Mouse (Mus musculus) T-helper 17 cell (primary cell): ENCODE data around the gene AL607142.1.

ENCODE experiments used
- in situ Hi-C, 2 experiments: fragments of 300-600 bp; cut with MboI, MseI; formaldehyde crosslinking; loops; 1 replicate in 1 of 2; 2 replicates in 1 of 2; pipeline ENCODE4 v1.15.1; 2025; ENCODE audit warnings: high pct_unique_total_duplicates in 2 of 2

The AL607142.1 gene

DNA sequence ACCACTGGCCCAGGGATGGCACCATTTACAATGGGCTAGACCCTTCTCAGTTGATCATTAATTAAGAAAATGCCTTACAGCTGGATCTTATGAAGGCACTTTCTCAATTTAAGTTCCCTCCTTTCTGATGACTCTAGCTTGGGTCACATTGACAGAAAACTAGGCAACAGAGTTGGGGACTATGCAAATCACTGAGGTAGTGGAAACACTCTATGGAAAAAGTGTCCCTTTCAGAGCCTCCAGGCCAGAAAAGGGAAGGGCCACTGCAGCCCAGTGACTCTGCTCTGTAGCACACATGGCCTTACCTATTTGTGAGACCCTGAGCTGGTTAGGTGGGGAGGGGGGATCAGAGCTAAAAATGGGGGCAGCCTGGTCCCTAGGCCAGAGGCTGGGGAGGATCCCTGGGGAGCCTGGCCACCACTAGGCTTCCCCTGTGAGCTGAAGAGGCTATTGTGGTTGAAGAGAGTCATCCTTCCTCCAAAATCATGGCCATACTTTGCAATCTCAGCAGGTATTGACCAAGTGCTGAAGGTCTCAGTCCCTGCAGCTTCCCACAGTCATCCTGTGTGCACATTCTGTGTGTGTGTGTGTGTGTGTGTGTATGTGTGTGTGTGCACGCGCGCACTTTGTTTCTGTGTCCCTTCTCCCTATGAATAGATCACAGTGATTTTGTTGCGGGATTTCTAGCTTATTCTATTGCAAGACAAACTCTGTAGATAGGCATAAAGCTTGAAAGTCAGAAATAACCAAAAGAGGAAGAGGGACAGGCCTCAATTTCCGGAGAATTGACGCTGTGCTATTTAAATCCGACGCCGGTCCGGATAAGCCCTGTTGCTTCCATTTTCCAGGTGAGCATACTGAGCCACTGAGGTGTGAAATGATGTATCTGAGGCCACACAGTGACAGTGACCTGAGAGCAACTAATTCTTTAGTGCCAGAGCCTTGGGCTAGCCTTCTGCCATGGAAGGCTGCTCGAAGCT is 11.5 kb upstream of the AL607142.1 start:
- in situ Hi-C loops, result no loop called here

DNA sequence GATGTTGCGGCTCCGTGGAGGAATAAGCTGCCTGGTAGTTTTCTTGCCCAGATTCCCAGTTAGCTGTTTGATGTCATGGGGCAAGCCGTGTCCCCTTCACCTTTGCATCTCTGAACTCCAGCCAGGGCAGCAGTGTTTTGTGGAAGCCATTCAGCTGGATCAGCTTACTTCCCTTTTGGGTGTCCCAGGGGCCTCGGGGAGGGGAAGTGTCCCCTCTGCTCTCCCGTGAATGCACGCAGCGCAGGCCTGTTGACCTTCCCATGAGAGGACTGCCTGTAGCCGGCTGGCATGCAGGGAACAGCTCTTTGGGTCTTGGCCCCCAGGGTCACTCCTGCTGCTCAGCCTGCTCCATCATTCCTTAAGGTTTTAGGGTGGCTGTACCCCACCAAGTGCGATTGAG is 10.7 kb upstream of the AL607142.1 start:
- in situ Hi-C loops, result no loop called here

DNA sequence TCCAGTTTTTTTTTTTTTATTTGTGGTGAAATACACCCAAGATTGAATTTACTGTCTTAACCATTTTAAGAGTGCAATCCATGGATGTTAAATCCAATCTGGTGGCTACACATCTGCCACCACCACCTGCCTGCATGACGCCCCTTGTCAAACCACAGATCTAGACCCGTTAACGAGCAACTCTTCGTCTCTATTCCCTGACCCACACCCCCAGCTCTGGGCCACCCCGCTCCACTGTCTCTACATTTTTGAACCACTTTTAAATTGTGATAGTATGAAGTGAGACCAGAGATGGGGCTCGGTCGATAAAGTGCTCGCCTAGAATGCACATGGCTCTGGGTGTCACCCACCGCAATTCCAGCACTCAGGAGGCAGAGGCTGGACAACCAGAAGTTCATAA is 8.3 kb upstream of the AL607142.1 start:
- in situ Hi-C loops, result no loop called here

DNA sequence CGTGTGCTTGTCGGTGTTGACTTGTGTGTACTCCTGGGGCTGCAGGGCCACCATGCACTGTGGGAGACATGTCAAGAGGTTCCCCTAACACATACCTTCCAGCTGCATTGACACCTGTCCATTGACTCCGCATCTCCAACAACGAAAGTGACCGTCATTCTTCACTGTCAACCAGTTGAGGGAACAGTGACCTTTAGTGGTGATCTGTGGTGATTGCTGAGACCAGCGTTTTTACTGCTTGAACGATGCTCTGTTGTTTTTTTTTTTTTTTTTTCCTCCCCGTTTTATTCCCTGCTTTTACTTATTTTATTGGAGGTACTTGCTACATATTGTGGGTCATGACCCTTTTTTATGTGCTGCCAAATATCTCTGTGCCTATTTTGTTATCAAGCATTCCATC is 7.3 kb upstream of the AL607142.1 start:
- in situ Hi-C loops, result no loop called here

DNA sequence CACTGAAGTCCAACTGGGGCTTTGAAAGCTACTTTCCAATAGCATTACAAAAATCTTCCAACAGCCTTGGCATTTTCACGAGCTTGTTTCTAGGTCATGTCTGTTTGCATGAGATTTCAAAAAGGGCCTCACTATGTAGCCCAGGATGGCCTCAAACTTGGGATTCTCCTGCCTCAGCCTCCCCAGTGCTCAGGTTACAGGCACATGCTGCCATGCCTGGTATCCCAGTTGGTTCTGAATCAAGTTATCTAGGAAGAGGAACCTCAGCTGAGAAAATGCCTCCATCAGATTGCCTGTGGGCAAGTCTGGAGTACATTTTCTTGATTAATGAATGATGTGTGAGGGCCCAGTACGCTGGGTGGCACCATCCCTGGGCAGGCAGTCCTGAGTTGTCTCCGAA is 6.6 kb upstream of the AL607142.1 start:
- in situ Hi-C loops, result no loop called here

DNA sequence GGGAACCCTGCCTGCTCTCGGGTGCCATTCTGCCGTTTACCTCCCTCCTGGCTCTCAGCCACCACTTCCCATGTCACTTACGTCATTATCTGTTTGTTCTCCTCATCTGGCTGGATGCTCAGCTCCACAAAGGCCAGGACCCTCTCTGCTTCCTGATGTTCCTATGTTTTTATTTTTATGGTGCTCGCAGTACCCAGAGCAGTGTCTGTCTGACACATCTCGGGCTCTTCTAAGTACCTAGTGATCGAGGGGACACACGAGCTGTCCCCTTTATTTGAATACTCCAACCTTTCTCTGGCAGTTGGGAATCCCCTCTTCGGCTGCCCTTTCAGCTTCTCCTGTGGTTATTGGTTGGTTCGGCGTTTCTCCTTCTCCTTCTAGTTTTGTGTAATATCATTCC is 6.0 kb upstream of the AL607142.1 start:
- in situ Hi-C loops, result no loop called here

DNA sequence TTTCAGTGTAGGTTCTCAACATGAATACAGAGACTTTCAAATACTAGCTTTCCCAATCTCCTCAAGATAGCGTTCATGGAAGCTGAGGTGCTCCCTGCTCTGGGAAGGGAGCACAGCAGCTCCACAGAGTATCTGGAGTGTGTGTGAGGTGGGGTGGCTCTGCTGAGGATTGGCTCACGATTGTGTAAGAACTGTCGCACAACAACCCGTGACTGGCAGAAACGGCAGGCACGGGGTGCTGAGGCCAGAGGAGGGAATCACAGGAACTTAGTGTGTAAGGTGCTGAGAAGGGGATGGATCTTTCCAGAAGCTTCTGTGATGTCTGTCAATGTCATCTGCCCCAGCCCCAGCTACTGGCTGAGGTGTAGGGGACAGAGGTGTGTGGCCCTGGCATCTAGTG is 3.1 kb upstream of the AL607142.1 start:
- in situ Hi-C loops, result loop anchor here (5.0 to 10.0 kb wide), 3 partner anchors 99 to 943 kb away; no protein-coding TSS in a partner anchor

DNA sequence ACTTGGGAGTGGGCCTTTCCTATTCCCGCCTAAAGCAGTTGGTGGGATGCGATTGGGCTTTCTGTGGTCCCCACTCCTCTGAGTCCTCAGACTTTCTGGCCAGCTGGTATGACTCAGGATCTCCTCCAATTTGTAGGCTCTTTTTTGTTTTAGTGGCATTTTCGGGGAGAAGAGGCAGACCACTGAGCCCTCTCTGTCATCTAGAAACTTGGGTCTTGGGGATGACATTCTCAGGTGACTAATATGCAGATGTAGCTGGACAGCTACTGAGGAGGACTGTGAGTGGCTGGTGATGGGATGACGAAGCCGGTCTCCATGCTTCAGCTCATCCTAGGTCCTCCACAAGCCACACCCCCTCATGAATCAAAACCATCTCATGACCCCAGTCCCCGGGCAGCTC is 2.6 kb upstream of the AL607142.1 start:
- in situ Hi-C loops, result loop anchor here (5.0 to 10.0 kb wide), 3 partner anchors 100 to 943 kb away; no protein-coding TSS in a partner anchor

DNA sequence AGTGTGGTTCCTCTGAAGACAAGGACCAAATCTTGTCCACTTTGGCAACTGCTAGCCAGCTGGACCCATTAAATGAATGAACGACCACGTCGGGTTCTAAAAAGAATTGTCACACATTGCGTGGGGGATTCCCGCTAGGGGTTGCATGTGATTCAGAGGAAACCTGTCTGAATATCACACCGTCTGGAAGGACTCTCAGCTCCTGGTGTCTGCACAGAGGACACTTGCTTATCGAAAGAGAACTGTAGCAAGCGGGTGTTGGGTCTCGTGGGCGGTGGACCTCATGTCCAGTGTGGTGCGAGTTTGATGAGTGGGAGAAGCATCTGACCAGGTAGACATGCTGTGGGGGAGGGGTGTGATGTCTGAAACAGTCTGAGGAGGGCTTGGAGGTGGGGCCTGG is 2.0 kb upstream of the AL607142.1 start:
- in situ Hi-C loops, result loop anchor here (5.0 to 10.0 kb wide), 3 partner anchors 100 to 942 kb away; no protein-coding TSS in a partner anchor

DNA sequence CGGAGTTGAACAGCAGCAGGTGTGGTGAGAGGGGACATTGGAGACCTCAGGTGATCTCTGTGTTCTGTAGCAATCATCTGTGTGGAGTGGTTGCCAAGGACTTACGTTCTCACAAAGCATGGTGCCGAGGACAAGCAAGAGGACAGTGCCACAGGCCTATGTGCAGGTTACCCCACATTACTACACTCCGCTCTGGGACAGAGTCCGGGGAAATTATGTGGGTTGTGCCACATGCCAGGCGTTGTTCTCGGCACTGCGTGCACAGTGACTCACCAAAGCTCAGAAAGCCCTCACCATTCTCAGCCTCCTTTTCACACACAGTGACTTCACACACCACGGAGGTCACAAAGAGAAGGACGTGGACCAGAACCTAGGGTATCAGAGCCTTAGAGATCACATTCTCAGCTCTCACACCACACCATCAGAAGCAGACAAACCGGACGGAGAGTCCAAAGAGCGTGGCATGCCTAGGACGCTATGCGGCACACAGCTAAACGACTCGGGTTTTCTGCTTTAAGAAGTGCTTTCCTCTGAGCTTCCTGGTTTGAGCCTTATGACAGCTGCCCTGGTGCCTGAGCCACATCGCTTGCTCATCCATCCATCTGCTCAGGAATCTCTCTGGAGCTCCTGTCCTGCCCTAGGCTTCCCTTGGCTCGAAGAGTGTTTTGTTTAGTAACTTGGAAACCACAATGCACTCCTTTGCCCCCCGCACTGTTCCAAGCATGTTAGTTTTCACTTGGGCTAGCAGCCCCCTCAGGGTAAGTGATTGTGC is 1.3 kb upstream of the AL607142.1 start:
- in situ Hi-C loops, result loop anchor here (5.0 to 10.0 kb wide), 3 partner anchors 101 to 941 kb away; no protein-coding TSS in a partner anchor

DNA sequence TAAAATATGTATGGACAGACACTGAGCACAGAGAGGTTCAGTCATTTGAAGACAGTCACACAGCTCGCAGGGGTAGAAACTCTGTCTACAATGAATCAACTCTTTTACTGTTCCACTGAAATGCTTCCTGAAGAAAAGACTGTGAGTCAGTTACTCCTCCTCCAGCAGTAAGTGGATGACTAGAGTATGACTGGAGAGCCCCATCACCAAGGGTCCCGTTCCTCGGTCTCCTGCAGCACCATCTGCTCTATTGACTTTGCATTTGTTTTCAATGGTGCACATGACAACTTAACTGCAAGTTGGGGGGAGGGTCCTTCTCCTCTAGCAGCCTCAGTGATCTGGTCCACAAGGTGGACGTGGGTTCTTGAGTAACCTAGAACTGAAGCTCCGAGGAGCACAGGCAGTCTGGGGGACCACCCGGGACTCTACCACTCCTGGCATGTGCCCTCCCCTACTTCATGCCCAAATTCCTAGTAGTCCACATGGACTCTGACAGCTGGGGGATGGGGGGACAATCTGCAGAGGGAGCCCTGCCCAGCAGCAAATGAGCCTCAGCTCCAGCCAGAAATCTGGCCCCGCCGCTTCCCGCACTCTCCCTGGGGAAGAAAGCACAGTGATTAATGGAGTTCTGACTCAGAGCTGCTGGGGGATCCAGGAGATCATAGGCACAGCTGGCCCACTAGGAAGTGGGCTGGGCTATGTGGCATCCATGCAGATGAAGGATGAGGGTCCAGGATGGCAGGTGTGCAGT is 2.2 kb downstream of the AL607142.1 start:
- in situ Hi-C loops, result loop anchor here in 1 of 2 experiments (10.0 kb wide), 1 partner anchor 938 kb away; no protein-coding TSS in a partner anchor

DNA sequence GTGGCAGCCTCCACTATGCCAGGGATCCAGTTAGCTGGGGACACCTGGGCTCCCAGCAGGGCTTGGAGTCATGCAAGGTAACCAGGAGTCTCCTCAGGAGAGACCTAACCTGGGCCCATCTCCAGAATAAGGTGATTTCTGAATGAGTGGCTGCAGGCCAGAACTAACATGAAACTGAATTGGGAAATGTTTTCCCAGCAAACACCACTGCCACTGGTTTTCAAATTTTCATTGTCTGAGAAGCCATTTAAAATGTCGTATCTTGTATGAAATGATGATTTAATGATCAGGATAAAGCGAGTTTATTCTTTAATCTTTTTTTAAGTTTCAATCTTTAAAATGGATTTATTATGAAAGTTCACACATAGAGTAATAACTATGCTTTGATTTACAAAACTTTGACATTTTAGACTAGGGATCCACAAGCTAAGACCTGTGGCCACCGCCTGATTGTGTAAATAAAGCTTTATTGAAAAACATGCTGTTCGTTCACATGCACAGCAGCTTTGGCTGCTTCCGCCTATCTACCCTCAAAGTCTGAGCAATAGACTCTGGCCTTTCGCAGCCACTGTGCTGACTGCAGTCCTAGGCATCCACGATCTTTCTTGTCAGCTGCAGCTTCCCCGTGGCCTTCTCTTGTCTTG is 2.9 kb downstream of the AL607142.1 start:
- in situ Hi-C loops, result loop anchor here in 1 of 2 experiments (10.0 kb wide), 1 partner anchor 937 kb away; no protein-coding TSS in a partner anchor

DNA sequence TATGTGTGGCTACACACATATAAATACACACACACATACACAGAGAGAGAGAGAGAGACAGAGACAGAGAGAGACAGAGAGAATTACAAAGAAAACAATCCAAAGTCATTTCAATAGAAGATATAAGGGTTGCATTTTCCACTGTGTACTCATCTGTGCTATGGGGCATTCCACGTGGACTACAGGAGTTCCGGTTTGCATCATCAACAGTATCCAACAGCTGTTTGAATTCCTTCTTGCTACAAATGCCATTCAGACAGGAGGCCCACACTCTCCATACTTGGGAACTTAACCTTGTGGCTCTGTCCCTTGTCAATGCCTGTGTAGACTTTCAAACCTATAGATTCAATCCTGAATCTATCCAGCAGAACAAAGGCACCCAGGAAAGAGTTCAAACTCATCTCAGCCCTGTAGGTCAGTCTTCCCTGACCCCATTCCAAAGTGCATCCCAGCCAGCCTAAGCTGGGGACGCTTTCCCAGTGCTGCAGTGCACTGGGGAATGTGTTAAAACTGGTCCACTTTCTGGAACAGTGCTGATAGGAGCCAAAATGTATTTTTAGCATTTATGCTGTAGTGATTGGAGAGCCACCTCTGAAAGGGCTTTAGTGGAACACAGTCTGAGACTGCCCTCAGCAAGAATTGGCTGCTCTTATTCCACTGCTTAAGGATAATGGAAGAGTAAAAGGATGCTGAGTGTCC is 4.2 kb downstream of the AL607142.1 start:
- in situ Hi-C loops, result loop anchor here in 1 of 2 experiments (10.0 kb wide), 1 partner anchor 936 kb away; no protein-coding TSS in a partner anchor

DNA sequence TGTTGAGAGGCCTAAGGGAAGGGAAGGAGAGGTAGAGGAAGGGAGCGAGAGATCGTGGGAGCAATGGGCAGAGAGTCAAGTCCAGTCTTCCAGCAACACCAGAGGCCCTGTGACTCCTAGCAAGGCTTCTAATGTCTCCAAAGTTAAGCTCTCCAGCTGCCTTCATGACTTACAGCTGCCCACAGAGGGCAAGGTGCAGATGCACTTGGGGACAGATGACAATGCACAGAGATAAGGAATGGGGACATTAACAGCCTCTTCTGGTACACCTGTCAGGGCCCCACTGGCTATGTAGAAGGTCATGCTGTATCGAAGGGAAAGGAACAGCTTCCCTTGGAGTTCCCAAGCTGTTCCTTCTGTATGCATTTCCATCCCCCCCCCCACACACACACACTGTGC is 4.8 kb downstream of the AL607142.1 start:
- in situ Hi-C loops, result loop anchor here in 1 of 2 experiments (10.0 kb wide), 1 partner anchor 935 kb away; no protein-coding TSS in a partner anchor

DNA sequence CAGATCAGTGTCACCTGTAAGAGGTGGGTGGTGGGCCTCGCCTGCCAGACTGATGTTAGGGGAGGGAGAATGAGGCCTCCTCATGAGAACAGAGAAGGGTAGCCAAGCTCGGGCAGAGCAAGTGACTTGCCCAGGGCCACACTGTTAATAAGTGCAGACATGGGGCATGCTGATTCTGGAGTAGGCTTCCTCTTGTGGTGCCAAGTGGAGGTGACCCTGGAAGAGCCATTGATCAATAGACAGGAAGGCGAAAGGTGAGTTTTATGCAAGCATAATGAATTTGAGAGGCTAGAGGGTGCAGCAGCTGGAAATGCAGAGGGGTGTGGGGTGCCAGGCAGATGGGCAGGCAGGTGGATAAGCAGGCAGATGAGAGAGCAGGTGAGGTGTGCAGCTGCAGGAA is 6.6 kb downstream of the AL607142.1 start:
- in situ Hi-C loops, result loop anchor here in 1 of 2 experiments (10.0 kb wide), 1 partner anchor 1447 kb away; the partner anchor contains the start of genes Cfap57 and Ebna1bp2

DNA sequence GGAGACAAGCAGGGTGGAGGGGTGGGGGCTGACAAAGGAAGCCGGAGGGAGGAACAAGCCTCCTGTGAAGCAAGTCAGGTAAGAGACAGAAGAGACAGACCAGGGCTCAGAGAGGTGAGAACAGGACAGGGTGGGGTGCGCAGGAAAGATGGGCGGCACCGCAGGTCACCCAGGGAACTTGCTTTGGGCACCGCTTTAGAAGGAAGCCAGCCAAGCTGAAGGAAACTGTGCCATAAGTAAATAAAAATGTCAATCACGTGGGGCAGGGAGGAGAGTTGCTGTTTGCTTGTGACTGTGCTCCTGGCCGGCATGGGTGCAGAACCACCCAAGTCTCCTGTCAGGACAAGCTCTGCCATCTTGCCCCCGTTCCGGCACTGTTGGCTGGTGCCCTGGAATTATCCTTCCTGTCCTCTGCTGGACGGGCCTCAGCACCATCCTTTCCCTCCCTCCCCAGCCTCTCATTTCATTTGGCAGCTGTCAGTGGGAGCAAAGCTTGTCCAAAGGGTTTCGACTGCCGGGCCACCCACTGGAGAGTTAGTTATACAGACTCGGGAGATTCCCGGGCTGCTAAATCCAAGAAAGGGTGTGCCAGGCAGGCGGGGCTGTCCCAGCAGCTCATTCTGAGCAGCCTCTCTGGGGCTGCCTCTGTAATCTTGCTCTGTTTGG is 7.2 kb downstream of the AL607142.1 start:
- in situ Hi-C loops, result loop anchor here in 1 of 2 experiments (10.0 kb wide), 1 partner anchor 1447 kb away; the partner anchor contains the start of genes Cfap57 and Ebna1bp2

DNA sequence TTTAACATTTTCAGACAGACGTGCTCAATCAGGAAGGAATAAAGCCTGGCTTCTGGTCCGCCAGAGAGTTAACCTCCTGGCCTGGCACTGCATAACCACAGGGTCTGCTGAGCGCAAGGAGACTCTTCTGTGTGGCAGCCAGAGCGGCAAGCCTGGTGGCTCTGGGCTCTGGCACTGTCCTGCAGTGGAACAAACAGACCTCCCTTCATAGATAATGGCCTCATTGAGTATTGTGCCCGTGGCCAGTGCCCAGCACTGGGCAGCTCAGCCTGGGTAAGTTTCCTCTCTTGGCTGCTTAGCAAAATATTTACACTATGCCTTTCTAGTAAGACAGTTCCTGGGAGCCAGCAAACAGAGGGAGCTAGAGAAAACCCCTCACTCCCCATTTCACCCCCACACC is 9.3 kb downstream of the AL607142.1 start:
- in situ Hi-C loops, result loop anchor here in 1 of 2 experiments (10.0 kb wide), 1 partner anchor 1449 kb away; the partner anchor contains the start of genes Cfap57 and Ebna1bp2

DNA sequence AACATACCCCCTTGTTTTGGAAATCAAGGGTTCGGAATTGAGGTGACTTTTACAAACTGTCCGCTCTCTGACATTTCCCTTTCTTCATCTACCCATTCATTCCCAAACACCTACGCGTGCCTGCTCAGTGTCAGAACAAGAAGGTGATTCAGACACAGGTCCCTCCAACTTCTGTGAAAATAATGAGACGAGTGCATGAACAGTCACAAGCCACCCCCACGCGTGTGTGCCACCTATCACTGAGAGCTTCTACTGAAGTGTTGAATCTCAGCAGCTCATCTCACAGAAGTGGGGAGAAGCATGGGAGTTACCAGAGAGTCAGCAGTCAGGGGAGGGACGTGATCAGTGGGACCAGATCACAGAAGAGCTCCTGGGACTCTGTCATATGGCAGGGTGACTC is 12.5 kb downstream of the AL607142.1 start:
- in situ Hi-C loops, result loop anchor here in 1 of 2 experiments (10.0 kb wide), 1 partner anchor 1453 kb away; the partner anchor contains the start of genes Cfap57 and Ebna1bp2

DNA sequence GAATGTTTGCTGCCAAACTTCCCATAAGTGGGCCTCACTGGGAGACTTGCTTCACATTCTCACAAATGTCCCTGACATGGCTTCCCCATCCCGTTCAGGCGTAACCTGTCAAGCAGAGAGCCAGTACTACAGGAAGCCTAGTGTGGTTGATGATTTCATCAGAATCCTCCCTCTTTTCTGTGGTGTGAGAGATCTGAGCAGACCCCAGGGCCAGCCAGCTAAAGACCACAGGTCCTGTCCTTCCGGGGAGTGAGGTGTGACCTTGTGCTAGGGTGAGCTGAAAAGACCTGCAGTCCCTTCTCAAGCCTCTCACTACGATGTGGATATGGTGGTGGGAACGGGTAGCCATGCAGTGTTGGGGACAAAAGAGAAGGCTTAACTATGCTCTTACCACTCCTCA is 17.7 kb downstream of the AL607142.1 start:
- in situ Hi-C loops, result no loop called here
